Mouse (Mus musculus) megakaryocyte-erythroid progenitor cell, adult 5 weeks (primary cell): ENCODE data around the gene Lgals12. TPM values are rescaled to one million over a fixed set of nuclear protein-coding genes. Genes with fewer than 3 reads are reported as not detected.

Experiments used
- polyA plus RNA-seq: library from polyadenylated mRNA; stranded (reverse); fragments of >175 nt; gene quantifications from 2 replicates; pipeline ENCODE4 v1.2.3, GENCODE M21; 2012

Lgals12 gene
- polyA plus RNA-seq, result not detected in 2 replicates

GRCm38 (mm10) chr19:7606801-7607689 is at the start of gene Lgals12:
Gene Lgals12, minus strand, starts transcription at chr19:7607193.

GRCm38 (mm10) chr19:7611942-7612757 is 5.2 kb upstream of the Lgals12 start, which contains the start of gene Hrasls5:
Gene Hrasls5, plus strand, starts transcription at chr19:7612541.

GRCm38 (mm10) chr19:7557328-7557822 is 49.6 kb downstream of the Lgals12 start, which contains the start of gene Pla2g16:
Gene Pla2g16, plus strand, starts transcription at chr19:7557459.

Other genes starting within 250 kb of the Lgals12 start
- 21.0 and 30.0 TPM in 2 replicates for gene Spindoc, start 224.2 kb downstream of the Lgals12 start, polyA plus RNA-seq
- gene 2700081O15Rik, start 189.6 kb downstream of the Lgals12 start, polyA plus RNA-seq, result 26.7 and 45.2 TPM in 2 replicates
- gene Rtn3, start 123.9 kb downstream of the Lgals12 start, polyA plus RNA-seq, result 38.9 and 51.5 TPM in 2 replicates
- 4.1 and 5.3 TPM in 2 replicates for gene Atl3, start 113.2 kb downstream of the Lgals12 start, polyA plus RNA-seq
- 2.3 and 3.2 TPM in 2 replicates for gene Pla2g16, start 49.7 kb downstream of the Lgals12 start, polyA plus RNA-seq
- 0.13 TPM in 1 of 2 replicates, not detected in the other for gene Hrasls5, start 5.3 kb upstream of the Lgals12 start, polyA plus RNA-seq
- not detected in 2 replicates for gene Slc22a19, start 104.1 kb upstream of the Lgals12 start, polyA plus RNA-seq
- gene Slc22a26, start 195.5 kb upstream of the Lgals12 start, polyA plus RNA-seq, result not detected in 2 replicates